Mouse (Mus musculus) erythroblast, adult 5-6 weeks (primary cell): ENCODE results near the gene Ccnd3. TPM values are rescaled to one million over a fixed set of nuclear protein-coding genes. Genes with fewer than 3 reads are reported as not detected.

Source experiments
- ATAC-seq: replicated peaks from 2 replicates; pipeline ENCODE4 v1.8.0; 2016; ENCODE audit warnings: moderate number of reproducible peaks, mild to moderate bottlenecking, moderate TSS enrichment, inconsistent platforms; ENCODE audit not compliant: poor library complexity, low FRiP score, severe bottlenecking
- total RNA-seq, 2 experiments: library from RNA; stranded (forward) in 1 of 2; stranded (reverse) in 1 of 2; fragments of 150-400 nt in 1 of 2; fragments of 200-764, 138-1000 nt in 1 of 2; gene quantifications; 2 replicates each; pipeline versions ENCODE4 v1.2.3 to v1.2.4; 2015 to 2017; ENCODE audit warnings: low replicate concordance in 2 of 2

Ccnd3 gene
- total RNA-seq, 2 experiments from 2014 or later = 65.9 to 85.3 TPM

- ATAC-seq = no peak
Measured at GRCm38 (mm10) chr17:47539128-47539527, 34.3 kb downstream of the Ccnd3 start.

GRCm38 (mm10) chr17:47542061-47542460 lies 37.2 kb downstream of the Ccnd3 start:
- 0 out of 2 replicates have a peak, but pooled peaks have one; percentile 45 for ATAC-seq

GRCm38 (mm10) chr17:47543051-47543650 lies 38.3 kb downstream of the Ccnd3 start:
- ATAC-seq = no peak

GRCm38 (mm10) chr17:47545154-47545553 lies 40.3 kb downstream of the Ccnd3 start:
- no peak for ATAC-seq

GRCm38 (mm10) chr17:47545861-47546331 lies 41.0 kb downstream of the Ccnd3 start:
- no peak for ATAC-seq

GRCm38 (mm10) chr17:47551049-47551448 lies 46.2 kb downstream of the Ccnd3 start:
- ATAC-seq = no peak

- no peak for ATAC-seq
Measured at GRCm38 (mm10) chr17:47552994-47553393, 48.1 kb downstream of the Ccnd3 start.

- no peak for ATAC-seq
Measured at GRCm38 (mm10) chr17:47554621-47555020, 49.8 kb downstream of the Ccnd3 start.

- no peak for ATAC-seq
Measured at GRCm38 (mm10) chr17:47557179-47557578, 52.3 kb downstream of the Ccnd3 start.

GRCm38 (mm10) chr17:47559726-47560125 lies 54.9 kb downstream of the Ccnd3 start:
- no peak for ATAC-seq

- no peak for ATAC-seq
Measured at GRCm38 (mm10) chr17:47562875-47563274, 58.0 kb downstream of the Ccnd3 start.

GRCm38 (mm10) chr17:47564612-47565011 lies 59.8 kb downstream of the Ccnd3 start:
- ATAC-seq = no peak

GRCm38 (mm10) chr17:47566133-47566532 lies 61.3 kb downstream of the Ccnd3 start:
- no peak for ATAC-seq

GRCm38 (mm10) chr17:47567271-47567670 lies 62.4 kb downstream of the Ccnd3 start:
- no peak for ATAC-seq

GRCm38 (mm10) chr17:47568389-47568788 lies 63.5 kb downstream of the Ccnd3 start:
- peak; percentile 90 for ATAC-seq

- peak; percentile 21 for ATAC-seq
Measured at GRCm38 (mm10) chr17:47568951-47569527, 64.2 kb downstream of the Ccnd3 start.

- ATAC-seq = no peak
Measured at GRCm38 (mm10) chr17:47571621-47572020, 66.8 kb downstream of the Ccnd3 start.

GRCm38 (mm10) chr17:47572436-47572835 lies 67.6 kb downstream of the Ccnd3 start:
- ATAC-seq = no peak

- ATAC-seq = no peak
Measured at GRCm38 (mm10) chr17:47574028-47574427, 69.2 kb downstream of the Ccnd3 start.

GRCm38 (mm10) chr17:47574830-47575229 lies 70.0 kb downstream of the Ccnd3 start:
- no peak for ATAC-seq

- peak; percentile 91 for ATAC-seq
Measured at GRCm38 (mm10) chr17:47578655-47579054, 73.8 kb downstream of the Ccnd3 start.

GRCm38 (mm10) chr17:47580962-47581361 lies 76.1 kb downstream of the Ccnd3 start:
- ATAC-seq = no peak
